18 mouse cellular contexts compared by ENCODE assay signal in the genomic region with DNA sequence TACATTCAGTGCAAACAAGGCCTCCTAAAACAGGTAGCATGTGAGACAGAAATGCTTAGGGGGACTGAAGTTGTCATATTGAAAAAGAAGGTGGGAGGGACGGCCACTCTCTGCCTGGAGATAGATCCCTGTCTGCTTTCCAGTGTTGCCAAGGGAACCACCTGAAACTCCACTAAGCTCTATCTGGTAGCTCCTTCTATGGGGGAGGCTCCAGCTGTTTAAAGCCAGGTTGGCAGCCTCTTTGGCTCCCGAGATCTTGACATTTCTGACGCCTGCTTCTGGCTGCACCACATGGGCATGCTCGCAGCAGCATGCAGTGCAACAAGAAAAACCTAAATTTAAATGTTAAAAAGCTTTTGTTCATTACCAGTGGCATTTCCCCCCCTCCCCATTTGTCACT.
DNase-seq lines count a peak whose midpoint lies in the region; ATAC-seq and TF ChIP-seq lines count a peak whose summit lies in the region.
"Had no signal": no experiment of that assay in that cellular context is flagged by ENCODE, and none has a peak within 500 bp of the region (broad histone marks: within the 10 kb centered on the region; RNA-seq: fewer than 3 reads in every experiment).

No protein-coding gene starts in this region.

- 21% methylated on average over 4 of the region's 4 CpGs for WGBS in forebrain, embryonic 14.5 days
- 49% methylated on average over 4 of the region's 4 CpGs for WGBS in forebrain, embryonic 10.5 days

- H3K4me2 ChIP-seq in forebrain, embryonic 14.5 days (ENCODE audit: low read length): no peak overlapping the region
- H3K4me2 ChIP-seq: heart, embryonic 13.5 days; liver, embryonic 11.5 days; lung, embryonic 14.5 days; stomach, embryonic 15.5 days had no signal

- H3K27me3 ChIP-seq in forebrain, embryonic 14.5 days (replicated peaks; ENCODE audit: control insufficient read depth, insufficient read depth, low read length): no peaks in the 10 kb centered on the region
- no peaks in the 10 kb centered on the region for H3K27me3 ChIP-seq in forebrain, embryonic 10.5 days (ENCODE audit: poor library complexity, severe bottlenecking)
- H3K27me3 ChIP-seq: heart, embryonic 13.5 days; stomach, embryonic 15.5 days had no signal

- no peaks in the 10 kb centered on the region for H3K36me3 ChIP-seq in forebrain, embryonic 14.5 days (ENCODE audit: control insufficient read depth, insufficient read depth, low read length)
- H3K36me3 ChIP-seq in forebrain, embryonic 10.5 days (replicated peaks): no peaks in the 10 kb centered on the region
- H3K36me3 ChIP-seq: heart, embryonic 13.5 days; stomach, embryonic 15.5 days had no signal

- peak; percentile 40 for DNase-seq in forebrain, embryonic 14.5 days (ENCODE audit: low spot score)
- no peak for DNase-seq in forebrain, embryonic 10.5 days (ENCODE audit: extremely low spot score, low spot score)
- DNase-seq in layer of hippocampus, adult 18-20 months (ENCODE audit: low spot score in 2 of 2): peak; percentile 30 to 37
- no peak for DNase-seq in layer of hippocampus, postnatal 25 days (ENCODE audit: extremely low spot score in 1 of 2, low spot score in 1 of 2)
- peak in 1 of 2 experiments; percentile 34 for DNase-seq in layer of hippocampus, adult 2 months (ENCODE audit: low spot score in 2 of 2)
- peak; percentile 25 to 42 for DNase-seq in right cerebral cortex, adult 2 months (ENCODE audit: low spot score in 2 of 2)
- no peak for DNase-seq in ovary, postnatal 10 days (ENCODE audit: low spot score)
- no peak for DNase-seq in ovary, adult 18-20 months (ENCODE audit: low spot score)
- DNase-seq: adrenal gland, postnatal 14 days; cerebellum, adult 9-10 months; kidney, postnatal 36 days; lung, embryonic 14.5 days; spleen, adult 18-20 months had no signal

- no peak overlapping the region for H3K4me3 ChIP-seq in forebrain, embryonic 14.5 days (ENCODE audit: low read depth, low read length)
- H3K4me3 ChIP-seq in forebrain, embryonic 10.5 days: no peak overlapping the region
- no peak overlapping the region for H3K4me3 ChIP-seq in layer of hippocampus, adult 2 months
- H3K4me3 ChIP-seq: heart, embryonic 13.5 days; stomach, embryonic 15.5 days had no signal

- H3K27ac ChIP-seq in forebrain, embryonic 14.5 days (ENCODE audit: low read depth, low read length): no peak overlapping the region
- H3K27ac ChIP-seq in forebrain, embryonic 10.5 days: no peak overlapping the region
- peak overlapping the region; percentile 69; the same call in 1 of the 2 replicates for H3K27ac ChIP-seq in layer of hippocampus, adult 2 months
- H3K27ac ChIP-seq: heart, embryonic 13.5 days; macrophage; stomach, embryonic 15.5 days had no signal

- H3K9ac ChIP-seq in forebrain, embryonic 14.5 days (ENCODE audit: low read length): no peak overlapping the region
- H3K9ac ChIP-seq: heart, embryonic 13.5 days; lung, embryonic 14.5 days; stomach, embryonic 15.5 days had no signal

- no peaks in the 10 kb centered on the region for H3K9me3 ChIP-seq in forebrain, embryonic 14.5 days (replicated peaks; ENCODE audit: control insufficient read depth, low read length)
- H3K9me3 ChIP-seq in forebrain, embryonic 10.5 days: no peaks in the 10 kb centered on the region
- H3K9me3 ChIP-seq: heart, embryonic 13.5 days; stomach, embryonic 15.5 days had no signal

- no peaks in the 10 kb centered on the region for H3K4me1 ChIP-seq in forebrain, embryonic 14.5 days (ENCODE audit: control insufficient read depth, insufficient read depth, low read length)
- H3K4me1 ChIP-seq in forebrain, embryonic 10.5 days: peaks cover 10% of the 10 kb centered on the region; the same call in 1 of the 2 replicates
- H3K4me1 ChIP-seq: stomach, embryonic 15.5 days had no signal

- peak; percentile 18; the same call in 1 of the 2 replicates for ATAC-seq in forebrain, embryonic 14.5 days
- ATAC-seq: intestine, postnatal 0 days had no signal

- TF ChIP-seq CTCF in layer of hippocampus, adult 2 months (conservative IDR thresholded peaks at IDR 0.05): no peak

Comparison
In these comparisons a context has a peak if more than half of its experiments do, and no peak if none do; other contexts are left out.
1. DNase-seq: peak in forebrain, embryonic 14.5 days (single experiment), layer of hippocampus, adult 18-20 months (2 of 2) and right cerebral cortex, adult 2 months (2 of 2); none in forebrain, embryonic 10.5 days (single experiment), layer of hippocampus, postnatal 25 days (0 of 2), ovary, postnatal 10 days (single experiment) and ovary, adult 18-20 months (single experiment).